9 mouse cellular contexts compared by ENCODE assay signal in the genomic region with DNA sequence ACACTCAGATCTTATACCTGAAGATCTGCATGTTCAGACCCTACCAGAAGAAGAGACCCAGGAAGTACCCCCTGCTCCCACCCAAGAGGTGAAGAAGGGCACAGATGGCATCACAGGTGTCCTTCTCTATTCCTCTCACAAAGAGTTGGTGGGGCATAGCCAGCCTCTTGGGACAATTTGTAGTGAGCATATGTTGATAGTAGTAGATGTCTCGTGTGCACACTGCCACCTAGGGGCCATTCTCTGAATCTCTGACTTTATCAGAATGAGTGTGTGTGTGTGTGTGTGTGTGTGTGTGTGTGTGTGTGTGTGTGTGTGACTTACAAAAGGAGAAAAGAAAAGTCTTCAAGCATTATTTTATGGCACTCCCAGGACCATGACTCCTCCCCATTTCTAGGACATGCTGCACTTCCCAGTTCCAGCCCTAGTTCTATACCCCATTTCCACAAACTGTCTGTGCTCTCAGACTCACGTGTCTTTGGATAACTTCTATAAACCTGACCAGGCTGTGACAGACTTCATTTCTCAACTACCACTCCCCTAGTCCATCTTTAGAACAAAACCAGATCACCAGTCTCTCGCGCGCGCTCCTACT. TPM values are rescaled to one million over a fixed set of nuclear protein-coding genes. Genes with fewer than 3 reads are reported as not detected.
DNase-seq lines count a peak whose midpoint lies in the region; ATAC-seq and TF ChIP-seq lines count a peak whose summit lies in the region.
"Had no signal": no experiment of that assay in that cellular context is flagged by ENCODE, and none has a peak within 500 bp of the region (broad histone marks: within the 10 kb centered on the region; RNA-seq: fewer than 3 reads in every experiment).

No protein-coding gene starts in this region.

- no peak overlapping the region for H3K9ac ChIP-seq in MEL (ENCODE audit: control insufficient read depth, low read depth, low read length, poor library complexity, severe bottlenecking)
- H3K9ac ChIP-seq in forebrain, embryonic 12.5 days, result no peak overlapping the region
- H3K9ac ChIP-seq: heart, embryonic 13.5 days had no signal

- no peak overlapping the region for H3K27ac ChIP-seq in MEL (ENCODE audit: control insufficient read depth, low read depth, low read length)
- no peak overlapping the region for H3K27ac ChIP-seq in forebrain, embryonic 12.5 days
- H3K27ac ChIP-seq: heart, embryonic 13.5 days had no signal

- no peaks in the 10 kb centered on the region; a peak in 1 of 4 replicates for H3K4me1 ChIP-seq in MEL (ENCODE audit: control insufficient read depth in 1 of 2, insufficient read depth in 2 of 2, low read length in 2 of 2)
- peaks cover 2% of the 10 kb centered on the region; the same call in 1 of the 2 replicates for H3K4me1 ChIP-seq in forebrain, embryonic 12.5 days
- H3K4me1 ChIP-seq in lung, adult 2 months (ENCODE audit: control insufficient read depth, insufficient read depth, low read length), result no peaks in the 10 kb centered on the region

- no peak for TF ChIP-seq EP300 in MEL (IDR thresholded peaks at IDR 0.05; ENCODE audit: low read depth in 1 of 2, low read length in 2 of 2)

- no peak overlapping the region for H3K4me2 ChIP-seq in forebrain, embryonic 12.5 days
- H3K4me2 ChIP-seq: heart, embryonic 13.5 days had no signal

- no peak for TF ChIP-seq POLR2A in MEL (IDR thresholded peaks at IDR 0.05; ENCODE audit: control insufficient read depth in 1 of 2, insufficient read depth in 1 of 2, low read depth in 1 of 2, low read length in 2 of 2, poor library complexity in 1 of 2)
- no peak for TF ChIP-seq POLR2A in lung, adult 2 months (IDR thresholded peaks at IDR 0.05; ENCODE audit: borderline replicate concordance, extremely low read depth, low read depth, low read length)

- DNase-seq in MEL (ENCODE audit: low read depth, low spot score), result peak; percentile 85
- DNase-seq in c-Kit-positive CD71-negative TER-119-negative erythroid progenitor cells, embryonic 14.5 days (ENCODE audit: low read depth), result peak; percentile 79
- peak; percentile 60 to 68 for DNase-seq in heart, postnatal 36 days
- peak; percentile 87 for DNase-seq in layer of hippocampus, adult 11-12 months (ENCODE audit: low spot score)
- DNase-seq in lung, adult 2 months, result peak; percentile 59
- peak; percentile 66 to 67 for DNase-seq in thymus, postnatal 36 days

- peak; percentile 92 for TF ChIP-seq RAD21 in MEL (IDR thresholded peaks at IDR 0.05; ENCODE audit: low read depth, low read length)

- H3K4me3 ChIP-seq in MEL (ENCODE audit: control insufficient read depth in 1 of 2, insufficient read depth in 1 of 2, low read depth in 2 of 2, low read length in 2 of 2), result no peak overlapping the region
- H3K4me3 ChIP-seq in forebrain, embryonic 12.5 days (replicated peaks), result no peak overlapping the region
- no peak overlapping the region for H3K4me3 ChIP-seq in lung, adult 2 months (replicated peaks; ENCODE audit: extremely low read depth, low read depth, low read length)
- H3K4me3 ChIP-seq: heart, embryonic 13.5 days had no signal

- H3K9me3 ChIP-seq in MEL (replicated peaks; ENCODE audit: insufficient read depth, low read length), result no peaks in the 10 kb centered on the region
- no peaks in the 10 kb centered on the region for H3K9me3 ChIP-seq in forebrain, embryonic 12.5 days
- H3K9me3 ChIP-seq: heart, embryonic 13.5 days had no signal

- no peaks in the 10 kb centered on the region for H3K79me2 ChIP-seq in MEL (ENCODE audit: control insufficient read depth, insufficient read depth, low read length, poor library complexity)

- peaks cover 0 to under 1% of the 10 kb centered on the region in 2 experiments; a peak in 1 of 4 replicates for H3K36me3 ChIP-seq in MEL (ENCODE audit: control insufficient read depth in 1 of 2, insufficient read depth in 2 of 2, low read length in 2 of 2)
- H3K36me3 ChIP-seq in forebrain, embryonic 12.5 days (replicated peaks), result no peaks in the 10 kb centered on the region
- H3K36me3 ChIP-seq: heart, embryonic 13.5 days had no signal

- WGBS in forebrain, embryonic 12.5 days, result 76% methylated on average over 6 of the region's 6 CpGs
- 75% methylated on average over 6 of the region's 6 CpGs for WGBS in lung, adult 2 months

- ATAC-seq in forebrain, embryonic 12.5 days (ENCODE audit: low FRiP score), result peak; percentile 80
- peak; percentile 90 for ATAC-seq in neutrophil, adult 5-6 weeks (ENCODE audit: extremely low read depth, insufficient number of reproducible peaks, low FRiP score, poor library complexity, severe bottlenecking)

- TF ChIP-seq CTCF in MEL (IDR thresholded peaks at IDR 0.05 in 2 of 3, conservative IDR thresholded peaks at IDR 0.05 in 1 of 3; ENCODE audit: control insufficient read depth in 1 of 3, insufficient read depth in 1 of 3, low read depth in 2 of 3, low read length in 3 of 3, poor library complexity in 1 of 3, severe bottlenecking in 1 of 3), result peak; percentile 45 to 88 (median 54)
- TF ChIP-seq CTCF in lung, adult 2 months (IDR thresholded peaks at IDR 0.05; ENCODE audit: insufficient read depth, low read length), result no peak

- H3K27me3 ChIP-seq in MEL (ENCODE audit: control insufficient read depth in 1 of 2, insufficient read depth in 2 of 2, low read length in 2 of 2), result no peaks in the 10 kb centered on the region
- H3K27me3 ChIP-seq in forebrain, embryonic 12.5 days, result no peaks in the 10 kb centered on the region
- H3K27me3 ChIP-seq: heart, embryonic 13.5 days had no signal

- intact Hi-C loops in heart, postnatal 36 days (cut with DNase I), result loop anchor here (1.0 to 5.0 kb wide), 2 partner anchors 58 to 183 kb away; no protein-coding TSS in a partner anchor

TF ChIP-seq in MEL, 35 proteins besides CTCF, POLR2A, EP300 and RAD21:
- TF ChIP-seq CHD2 (IDR thresholded peaks at IDR 0.05; ENCODE audit: low read length) (no peak), MEF2A (IDR thresholded peaks at IDR 0.05; ENCODE audit: extremely low read depth, insufficient replicate concordance, low read depth, low read length, poor library complexity, severe bottlenecking) (no peak), SMC3 (IDR thresholded peaks at IDR 0.05; ENCODE audit: low read depth, low read length) (peak; percentile 85), MYB (IDR thresholded peaks at IDR 0.05; ENCODE audit: low read depth, low read length) (no peak), UBTF (IDR thresholded peaks at IDR 0.05; ENCODE audit: borderline replicate concordance, insufficient read depth, low read depth, low read length) (no peak), ZMIZ1 (IDR thresholded peaks at IDR 0.05; ENCODE audit: low read depth, low read length) (no peak), MAZ (IDR thresholded peaks at IDR 0.05; ENCODE audit: low read depth, low read length) (0 out of 2 replicates have a peak, but pooled peaks have one; percentile 27), POLR2AphosphoS2 (IDR thresholded peaks at IDR 0.05; ENCODE audit: low read length) (no peak), NRF1 (IDR thresholded peaks at IDR 0.05; ENCODE audit: insufficient read depth, low read depth, low read length, poor library complexity, severe bottlenecking) (no peak), HCFC1 (IDR thresholded peaks at IDR 0.05; ENCODE audit: low read depth, low read length) (no peak), POLR2AphosphoS5 (IDR thresholded peaks at IDR 0.05; ENCODE audit: borderline replicate concordance, low read depth, low read length) (no peak), TCF12 (IDR thresholded peaks at IDR 0.05; ENCODE audit: low read depth, low read length) (0 out of 2 replicates have a peak, but pooled peaks have one; percentile 27), ETS1 (IDR thresholded peaks at IDR 0.05; ENCODE audit: low read depth, low read length) (no peak), KAT2A (conservative IDR thresholded peaks at IDR 0.05; ENCODE audit: low read depth, low read length) (no peak), SIN3A (IDR thresholded peaks at IDR 0.05; ENCODE audit: low read length) (peak; percentile 47), MAFK (IDR thresholded peaks at IDR 0.05; ENCODE audit: borderline replicate concordance, low read depth, low read length) (no peak), CHD1 (IDR thresholded peaks at IDR 0.05; ENCODE audit: low read depth, low read length) (no peak), ZKSCAN1 (IDR thresholded peaks at IDR 0.05; ENCODE audit: low read depth, low read length) (no peak), E2F4 (IDR thresholded peaks at IDR 0.05; ENCODE audit: borderline replicate concordance, low read depth, low read length) (no peak), RCOR1 (IDR thresholded peaks at IDR 0.05; ENCODE audit: low read depth, low read length) (no peak), TBP (IDR thresholded peaks at IDR 0.05; ENCODE audit: low read depth, low read length) (no peak), MYC (IDR thresholded peaks at IDR 0.05; ENCODE audit: low read depth, low read length) (peak; percentile 61; the same call in 1 of the 2 replicates), GATA1 (IDR thresholded peaks at IDR 0.05; ENCODE audit: low read depth, low read length) (peak; percentile 47), ZNF384 (IDR thresholded peaks at IDR 0.05; ENCODE audit: low read depth, low read length) (no peak), JUND (IDR thresholded peaks at IDR 0.05; ENCODE audit: low read depth, low read length) (no peak), ZC3H11A (IDR thresholded peaks at IDR 0.05; ENCODE audit: low read depth, low read length) (peak; percentile 84), TAL1 (IDR thresholded peaks at IDR 0.05; ENCODE audit: low read length) (no peak), USF2 (IDR thresholded peaks at IDR 0.05; ENCODE audit: borderline replicate concordance in 1 of 2, insufficient read depth in 1 of 2, low read depth in 1 of 2, low read length in 2 of 2) (no peak)
TF ChIP-seq in MEL: peak in this region for 7.

RNA-seq across cellular contexts. Expression of gene Tspan14, which starts 8.6 kb away (rescaled TPM):
- total RNA-seq in MEL (2012; rRNA removed), result 16.7 and 24.8 TPM in 2 replicates
- 10 to 100 TPM in 1 of 2 experiments, not detected in 1; 29.9 TPM for polyA plus RNA-seq in MEL (2012; ENCODE audit: insufficient read depth in 1 of 2, insufficient read length in 2 of 2, low read depth in 1 of 2, low replicate concordance in 2 of 2, missing spikeins in 1 of 2)
- 82.6 and 90.6 TPM in 2 replicates for polyA plus RNA-seq in forebrain, embryonic 12.5 days (2016; fragmentation: Nextera tagmentation; extraction: Ambion mirVana)
- 10 to 100 TPM; 14.0 to 15.7 TPM for total RNA-seq in heart, postnatal 36 days (2021)
- polyA plus RNA-seq in lung, adult 2 months (2012; rRNA removed), result 82.2 and 94.2 TPM in 2 replicates
- 56.7 and 60.5 TPM in 2 replicates for total RNA-seq in neutrophil, adult 5-6 weeks (2017)

RNA-seq across cellular contexts. Expression of gene Fam213a, which starts 38.4 kb away (rescaled TPM):
- 19.2 and 20.3 TPM in 2 replicates for total RNA-seq in MEL (2012; rRNA removed)
- polyA plus RNA-seq in MEL (2012; ENCODE audit: insufficient read depth in 1 of 2, insufficient read length in 2 of 2, low read depth in 1 of 2, low replicate concordance in 2 of 2, missing spikeins in 1 of 2), result 10 to 100 TPM in 1 of 2 experiments, not detected in 1; 28.5 TPM
- 50.5 and 54.0 TPM in 2 replicates for polyA plus RNA-seq in forebrain, embryonic 12.5 days (2016; fragmentation: Nextera tagmentation; extraction: Ambion mirVana)
- total RNA-seq in heart, postnatal 36 days (2021), result 10 to 100 TPM; 18.9 to 20.1 TPM
- 12.6 and 12.8 TPM in 2 replicates for polyA plus RNA-seq in lung, adult 2 months (2012; rRNA removed)
- 35.5 and 36.1 TPM in 2 replicates for total RNA-seq in neutrophil, adult 5-6 weeks (2017)
